ENCODE assay signal across 27 mouse cellular contexts in the genomic region with DNA sequence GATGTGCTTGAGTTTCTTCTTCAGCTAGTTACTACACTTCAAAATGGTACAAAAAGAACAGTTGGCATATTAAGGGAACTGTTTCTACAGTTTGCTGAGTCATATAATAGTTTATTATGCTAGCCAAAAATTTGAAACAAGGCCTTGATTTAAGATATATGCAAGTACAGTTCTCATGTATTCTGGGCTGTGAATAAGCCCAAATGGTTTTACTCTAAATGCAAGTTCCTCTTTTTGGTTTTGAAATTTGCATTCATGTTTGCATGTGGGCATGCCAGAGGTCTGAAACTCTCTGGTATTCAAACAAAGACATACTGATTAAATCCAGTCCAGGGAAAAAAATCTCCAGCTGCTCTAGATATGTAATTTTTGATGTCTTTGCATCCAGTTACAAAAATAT.
DNase-seq lines count a peak whose midpoint lies in the region; ATAC-seq and TF ChIP-seq lines count a peak whose summit lies in the region.
"Had no signal": no experiment of that assay in that cellular context is flagged by ENCODE, and none has a peak within 500 bp of the region (broad histone marks: within the 10 kb centered on the region; RNA-seq: fewer than 3 reads in every experiment).

No protein-coding gene starts in this region.

- H3K27me3 ChIP-seq in embryonic facial prominence, embryonic 14.5 days (replicated peaks; ENCODE audit: control insufficient read depth, insufficient read depth, low read length), result no peaks in the 10 kb centered on the region
- no peaks in the 10 kb centered on the region for H3K27me3 ChIP-seq in embryonic facial prominence, embryonic 10.5 days (replicated peaks; ENCODE audit: low read depth, poor library complexity, severe bottlenecking)
- H3K27me3 ChIP-seq: embryonic facial prominence, embryonic 15.5 days; forebrain, embryonic 12.5 days; intestine, embryonic 15.5 days had no signal

- H3K4me2 ChIP-seq in embryonic facial prominence, embryonic 14.5 days (ENCODE audit: low read depth, low read length), result no peak overlapping the region
- H3K4me2 ChIP-seq: embryonic facial prominence, embryonic 15.5 days; forebrain, embryonic 12.5 days; hindbrain, embryonic 14.5 days; intestine, embryonic 15.5 days had no signal

- H3K4me3 ChIP-seq in embryonic facial prominence, embryonic 14.5 days (ENCODE audit: low read depth, low read length), result no peak overlapping the region
- no peak overlapping the region for H3K4me3 ChIP-seq in embryonic facial prominence, embryonic 10.5 days
- no peak overlapping the region for H3K4me3 ChIP-seq in layer of hippocampus, adult 2 months
- H3K4me3 ChIP-seq: embryonic facial prominence, embryonic 15.5 days; erythroblast, embryonic 14.5 days; forebrain, embryonic 12.5 days; gastrocnemius, adult 2 months; heart, embryonic 10.5 days; hindbrain, embryonic 10.5 days; intestine, embryonic 15.5 days had no signal

- H3K9ac ChIP-seq in embryonic facial prominence, embryonic 14.5 days (ENCODE audit: low read depth, low read length), result no peak overlapping the region
- H3K9ac ChIP-seq: embryonic facial prominence, embryonic 15.5 days; forebrain, embryonic 12.5 days; hindbrain, embryonic 14.5 days; intestine, embryonic 15.5 days had no signal

- no peaks in the 10 kb centered on the region for H3K9me3 ChIP-seq in embryonic facial prominence, embryonic 14.5 days (ENCODE audit: control insufficient read depth, low read length)
- H3K9me3 ChIP-seq in embryonic facial prominence, embryonic 10.5 days, result no peaks in the 10 kb centered on the region
- H3K9me3 ChIP-seq: embryonic facial prominence, embryonic 15.5 days; forebrain, embryonic 12.5 days; G1E; heart, embryonic 10.5 days; hindbrain, embryonic 10.5 days; intestine, embryonic 15.5 days had no signal

- peak; percentile 23 for DNase-seq in embryonic facial prominence, embryonic 14.5 days (ENCODE audit: low spot score)
- DNase-seq in embryonic facial prominence, embryonic 10.5 days (ENCODE audit: low spot score), result no peak
- DNase-seq in A20 (ENCODE audit: low read depth, low spot score), result peak; percentile 4
- peak; percentile 20 for DNase-seq in brain, adult 2 months (ENCODE audit: low read depth, low spot score)
- DNase-seq in testis, postnatal 10 days (ENCODE audit: low spot score), result no peak
- no peak for DNase-seq in cerebellum, adult 11 months
- DNase-seq in layer of hippocampus, adult 2 months (ENCODE audit: low spot score in 2 of 2), result no peak
- DNase-seq: adrenal gland, postnatal 14 days; cerebellum, adult 2 months; cerebellum, postnatal 10 days; gastrocnemius, adult 2 months; gastrocnemius, postnatal 25 days; heart, adult 18-20 months; heart, postnatal 10 days; kidney, adult 18-20 months had no signal

- ATAC-seq in embryonic facial prominence, embryonic 14.5 days (ENCODE audit: low read depth), result no peak
- 0 out of 2 replicates have a peak, but pooled peaks have one; percentile 29 for ATAC-seq in megakaryocyte progenitor cell, adult 5-6 weeks (replicated peaks; ENCODE audit: poor library complexity)
- ATAC-seq: activated CD4-positive, CD25-positive, alpha-beta regulatory T cell, adult 4 months; forebrain, embryonic 16.5 days; intestine, embryonic 15.5 days; Patski had no signal

- H3K4me1 ChIP-seq in embryonic facial prominence, embryonic 14.5 days (ENCODE audit: control insufficient read depth, insufficient read depth, low read length), result no peaks in the 10 kb centered on the region
- no peaks in the 10 kb centered on the region for H3K4me1 ChIP-seq in embryonic facial prominence, embryonic 10.5 days
- H3K4me1 ChIP-seq: embryonic facial prominence, embryonic 15.5 days; forebrain, embryonic 12.5 days; heart, embryonic 10.5 days; hindbrain, embryonic 10.5 days; intestine, embryonic 15.5 days had no signal

- H3K27ac ChIP-seq in embryonic facial prominence, embryonic 14.5 days (replicated peaks; ENCODE audit: low read depth, low read length), result no peak overlapping the region
- no peak overlapping the region for H3K27ac ChIP-seq in embryonic facial prominence, embryonic 10.5 days (replicated peaks)
- H3K27ac ChIP-seq in layer of hippocampus, adult 2 months, result no peak overlapping the region
- H3K27ac ChIP-seq: embryonic facial prominence, embryonic 15.5 days; forebrain, embryonic 12.5 days; gastrocnemius, adult 2 months; heart, embryonic 10.5 days; hindbrain, embryonic 10.5 days; hindbrain, embryonic 14.5 days; intestine, embryonic 15.5 days had no signal

- no peak for TF ChIP-seq CTCF in layer of hippocampus, adult 2 months (conservative IDR thresholded peaks at IDR 0.05)

- no peaks in the 10 kb centered on the region for H3K36me3 ChIP-seq in embryonic facial prominence, embryonic 14.5 days (ENCODE audit: control insufficient read depth, insufficient read depth, low read length)
- no peaks in the 10 kb centered on the region for H3K36me3 ChIP-seq in embryonic facial prominence, embryonic 10.5 days (replicated peaks)
- H3K36me3 ChIP-seq: embryonic facial prominence, embryonic 15.5 days; forebrain, embryonic 12.5 days; G1E; heart, embryonic 10.5 days; hindbrain, embryonic 10.5 days; intestine, embryonic 15.5 days had no signal

Comparison
In these comparisons a context has a peak if more than half of its experiments do, and no peak if none do; other contexts are left out.
1. DNase-seq: peak in embryonic facial prominence, embryonic 14.5 days (single experiment), A20 (single experiment) and brain, adult 2 months (single experiment); none in embryonic facial prominence, embryonic 10.5 days (single experiment), testis, postnatal 10 days (single experiment), cerebellum, adult 11 months (single experiment) and layer of hippocampus, adult 2 months (0 of 2).